Mouse (Mus musculus) heart, adult 2 months (tissue): ENCODE data around the gene Nek8. TPM values are rescaled to one million over a fixed set of nuclear protein-coding genes. Genes with fewer than 3 reads are reported as not detected.

Experiments
- DNase-seq, 2 experiments: peaks; one replicate each; pipeline ENCODE4 v3.0.0; 2021
- H3K27ac ChIP-seq: fragments of 200-600 bp; 2 replicates; pipeline ENCODE4 v1.8.1; 2022
- H3K27me3 ChIP-seq: fragments of 200-500 bp; 2 replicates; pipeline ENCODE4 v1.6.1; 2012; ENCODE audit warnings: mild to moderate bottlenecking, low read length, inconsistent platforms, mixed read lengths; ENCODE audit not compliant: control insufficient read depth, insufficient read depth
- H3K36me3 ChIP-seq: fragments of 200-500 bp; 2 replicates; pipeline ENCODE4 v1.6.1; 2012; ENCODE audit warnings: low read length, inconsistent platforms; ENCODE audit not compliant: control insufficient read depth, insufficient read depth
- H3K4me1 ChIP-seq: fragments of 200-500 bp; 2 replicates; pipeline ENCODE4 v1.6.1; 2011; ENCODE audit warnings: low read length; ENCODE audit not compliant: control insufficient read depth, insufficient read depth
- H3K4me3 ChIP-seq: fragments of 200-600 bp; 2 replicates; pipeline ENCODE4 v1.8.1; 2022
- H3K79me2 ChIP-seq: fragments of 200-500 bp; replicated peaks from 2 replicates; pipeline ENCODE4 v1.6.1; 2012; ENCODE audit warnings: mild to moderate bottlenecking, inconsistent platforms, low read length, moderate library complexity, mixed read lengths; ENCODE audit not compliant: control insufficient read depth, insufficient read depth
- H3K9ac ChIP-seq: fragments of 200-500 bp; 2 replicates; pipeline ENCODE4 v1.6.1; 2012; ENCODE audit warnings: low read depth, mild to moderate bottlenecking, control low read depth, inconsistent platforms, low read length, mixed read lengths
- CTCF ChIP-seq: fragments of 200-600 bp; IDR thresholded peaks from 2 replicates; pipeline ENCODE4 v1.8.1; 2022; ENCODE audit warnings: antibody characterized with exemption, mild to moderate bottlenecking, moderate library complexity
- EP300 ChIP-seq: fragments of 200-500 bp; IDR thresholded peaks from 2 replicates; pipeline ENCODE4 v1.6.1; 2011; ENCODE audit warnings: low read depth, low read length, control low read depth; ENCODE audit not compliant: insufficient read depth
- POLR2A ChIP-seq: fragments of 200-500 bp; IDR thresholded peaks from 2 replicates; pipeline ENCODE4 v1.6.1; 2011; ENCODE audit warnings: mild to moderate bottlenecking, low read depth, low read length, control low read depth; ENCODE audit not compliant: insufficient read depth
- WGBS: fragments of 180-500 bp; shearing (Covaris S2); methylation state at CpG from one replicate; pipeline ENCODE4 v1.1.7; 2018; 5-methylcytosine and 5-hydroxymethylcytosine counted together
- intact Hi-C: fragments of 180-260 bp; cut with DNase I; formaldehyde crosslinking; loops from one replicate; pipeline ENCODE4 v1.15.1; 2025
- microRNA-seq, 2 experiments: library from miRNA; unstranded; fragments of <30 nt; microRNA quantifications; one replicate each; pipeline ENCODE4 v1.2.0; 2021
- polyA plus RNA-seq: library from polyadenylated mRNA; depleted of rRNA; stranded (reverse); fragments of >200 nt; gene quantifications from 2 replicates; pipeline ENCODE4 v1.2.3, GENCODE M21; 2012; rRNA removed
- total RNA-seq, 2 experiments: library from RNA; stranded (reverse); gene quantifications; 2 replicates each; pipeline ENCODE4 v1.2.3; 2021

The Nek8 gene
- total and polyA plus RNA-seq, 3 experiments, result 1.6 to 7.0 (median 2.5) TPM

DNA sequence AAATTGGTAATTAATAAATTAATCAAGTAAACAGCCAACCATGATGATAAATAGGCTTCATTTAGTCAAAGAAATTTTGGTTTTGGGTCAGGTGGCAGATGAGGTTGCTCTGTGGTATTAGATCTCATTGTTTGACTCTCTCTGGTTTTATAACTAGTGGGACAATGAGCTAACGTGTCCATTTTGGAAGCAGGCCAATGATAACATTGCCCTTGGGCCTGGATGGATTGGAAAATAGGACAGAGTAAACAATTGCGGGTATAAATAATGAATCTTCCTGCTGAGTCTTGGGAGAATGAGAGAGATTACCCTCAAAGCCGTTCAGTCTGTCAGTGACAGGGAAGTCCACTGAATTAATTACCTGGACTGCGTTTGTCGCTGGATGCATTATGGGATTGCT, 55.3 kb downstream of the Nek8 start:
- Histone ChIP-seq H3K27ac (peak overlapping the region; percentile 36), H3K4me3 (no peak overlapping the region), H3K4me1 (peaks cover 19% of the 10 kb centered on the region), H3K9ac (no peak overlapping the region), H3K27me3 (no peaks in the 10 kb centered on the region), H3K36me3 (peaks cover 26% of the 10 kb centered on the region), H3K79me2 (peaks cover 4% of the 10 kb centered on the region)
- no peak for TF ChIP-seq EP300
- no peak for TF ChIP-seq CTCF
- no peak for TF ChIP-seq POLR2A
- intact Hi-C loops, result no loop called here
- 20% methylated on average over 5 of the region's 5 CpGs for WGBS
- DNase-seq, result no peak

DNA sequence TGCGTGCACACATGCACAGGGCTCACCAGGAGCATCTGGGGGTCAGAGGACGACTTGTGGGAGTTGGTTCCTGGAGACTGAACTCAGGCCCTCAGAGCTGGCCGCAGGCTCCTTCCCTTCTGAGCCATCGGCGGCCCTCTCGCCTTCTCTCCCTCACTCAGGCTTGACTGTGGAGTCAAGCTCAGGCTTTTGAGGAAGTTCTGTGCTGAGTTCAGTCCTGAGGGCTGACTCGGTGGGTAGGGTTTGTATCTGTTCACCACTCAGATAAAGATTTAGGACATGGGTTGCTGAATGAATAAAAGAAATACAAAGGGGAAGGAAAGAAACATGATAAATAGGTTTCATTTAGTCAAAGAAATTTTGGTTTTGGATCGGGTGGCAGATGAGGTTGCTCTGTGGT, 56.6 kb downstream of the Nek8 start:
- H3K27ac ChIP-seq, result no peak overlapping the region; the same call in 1 of the 2 replicates
- H3K4me1 ChIP-seq, result peaks cover 17% of the 10 kb centered on the region
- WGBS, result 23% methylated on average over 8 of the region's 8 CpGs
- no peak overlapping the region for H3K4me3 ChIP-seq
- H3K79me2 ChIP-seq, result peaks cover 7% of the 10 kb centered on the region
- peaks cover 26% of the 10 kb centered on the region for H3K36me3 ChIP-seq
- H3K9ac ChIP-seq, result peak overlapping the region; percentile 28; the same call in 1 of the 2 replicates
- TF ChIP-seq POLR2A (no peak), CTCF (no peak), EP300 (no peak)
- H3K27me3 ChIP-seq, result no peaks in the 10 kb centered on the region
- DNase-seq, result no peak
- intact Hi-C loops, result no loop called here

DNA sequence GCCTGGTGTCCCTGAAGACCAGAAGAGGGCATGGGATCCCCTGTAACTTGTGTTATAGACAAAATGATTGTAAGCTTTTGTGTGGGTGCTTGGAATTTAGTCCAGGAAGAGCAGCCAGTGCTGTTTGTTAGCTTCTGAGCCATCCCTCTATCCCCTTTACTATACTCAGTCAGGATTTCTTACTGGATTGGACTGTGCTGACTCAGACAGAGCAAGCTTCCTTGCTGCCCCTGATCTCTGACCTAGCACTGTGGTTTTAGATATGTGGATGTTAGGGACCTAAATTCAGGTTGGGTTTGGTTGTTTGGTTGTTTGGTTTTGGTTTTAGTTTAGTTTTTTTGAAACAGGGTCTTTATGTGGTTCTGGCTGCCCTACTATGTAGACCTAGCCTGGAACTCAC, 58.0 kb downstream of the Nek8 start:
- Histone ChIP-seq H3K4me3 (no peak overlapping the region), H3K27ac (no peak overlapping the region), H3K4me1 (peaks cover 19% of the 10 kb centered on the region), H3K36me3 (peaks cover 27% of the 10 kb centered on the region), H3K79me2 (peaks cover 7% of the 10 kb centered on the region), H3K27me3 (no peaks in the 10 kb centered on the region), H3K9ac (no peak overlapping the region)
- TF ChIP-seq CTCF (no peak), EP300 (no peak), POLR2A (no peak)
- intact Hi-C loops, result no loop called here
- DNase-seq, result no peak

DNA sequence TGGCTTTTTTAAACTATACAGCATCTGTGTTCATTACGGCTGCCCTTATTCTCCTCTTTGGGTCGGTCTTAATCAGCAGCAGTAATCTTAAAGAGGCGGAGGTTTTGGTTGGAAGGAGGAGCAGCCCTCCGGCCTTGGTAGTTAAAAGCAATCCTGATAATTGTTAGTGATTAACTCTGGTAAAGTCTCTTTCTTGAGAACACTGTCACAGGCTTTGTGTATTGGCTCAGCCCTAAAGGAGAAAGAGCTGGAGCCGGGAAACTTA, 60.4 kb downstream of the Nek8 start:
- peaks cover 23% of the 10 kb centered on the region for H3K36me3 ChIP-seq
- WGBS, result 37% methylated on average over 5 of the region's 5 CpGs
- H3K9ac ChIP-seq, result peak overlapping the region; percentile 79; the same call in 1 of the 2 replicates
- no peaks in the 10 kb centered on the region for H3K27me3 ChIP-seq
- no peak overlapping the region for H3K4me3 ChIP-seq
- DNase-seq, result no peak
- intact Hi-C loops, result loop anchor here (2.0 kb wide), 1 partner anchor 19 kb away; no protein-coding TSS in a partner anchor
- peaks cover 7% of the 10 kb centered on the region for H3K79me2 ChIP-seq
- H3K4me1 ChIP-seq, result peaks cover 12% of the 10 kb centered on the region
- no peak for TF ChIP-seq EP300
- TF ChIP-seq CTCF, result no peak
- TF ChIP-seq POLR2A, result no peak
- no peak overlapping the region; the same call in 1 of the 2 replicates for H3K27ac ChIP-seq

Small RNAs within 50 kb of the gene (microRNA-seq; reads per million reads assigned to microRNA genes)
- gene Mir7653, result 0.77 to 1.1 reads per million in 2 experiments

Other genes with a start within 250 kb of the Nek8 start
- under 1 TPM; 0.68 to 0.80 TPM for gene Sez6, start 245.9 kb downstream of the Nek8 start, total RNA-seq
- gene Sez6, start 245.9 kb downstream of the Nek8 start, polyA plus RNA-seq, result 0.59 and 0.70 TPM in 2 replicates
- 10 to 100 TPM; 23.6 to 30.5 TPM for gene Phf12, start 193.9 kb downstream of the Nek8 start, total RNA-seq
- 22.3 and 25.3 TPM in 2 replicates for gene Phf12, start 193.9 kb downstream of the Nek8 start, polyA plus RNA-seq
- gene Dhrs13, start 144.4 kb downstream of the Nek8 start, total RNA-seq, result 1 to 10 TPM; 4.0 to 4.8 TPM
- 3.5 and 4.7 TPM in 2 replicates for gene Dhrs13, start 144.4 kb downstream of the Nek8 start, polyA plus RNA-seq
- gene Flot2, start 138.7 kb downstream of the Nek8 start, total RNA-seq, result 10 to 100 TPM; 51.7 to 59.9 TPM
- gene Flot2, start 138.7 kb downstream of the Nek8 start, polyA plus RNA-seq, result 118 and 172 TPM in 2 replicates
- gene Eral1, start 96.3 kb downstream of the Nek8 start, total RNA-seq, result 10 to 100 TPM; 25.0 to 28.2 TPM
- 34.9 and 42.4 TPM in 2 replicates for gene Eral1, start 96.3 kb downstream of the Nek8 start, polyA plus RNA-seq
- 10 to 100 TPM; 10.4 to 11.4 TPM for gene Fam222b, start 82.0 kb downstream of the Nek8 start, total RNA-seq
- 11.9 and 12.6 TPM in 2 replicates for gene Fam222b, start 82.0 kb downstream of the Nek8 start, polyA plus RNA-seq
- gene Traf4, start 11.1 kb downstream of the Nek8 start, total RNA-seq, result 1 to 10 TPM; 3.7 to 6.0 TPM
- gene Traf4, start 11.1 kb downstream of the Nek8 start, polyA plus RNA-seq, result 11.2 and 13.4 TPM in 2 replicates
- gene Tlcd1, start within 50 bp of the Nek8 start, total RNA-seq, result 1 to 10 TPM; 5.4 to 5.7 TPM
- 15.7 and 17.3 TPM in 2 replicates for gene Tlcd1, start within 50 bp of the Nek8 start, polyA plus RNA-seq
- gene Rpl23a, start 6.9 kb upstream of the Nek8 start, total RNA-seq, result 100 to 1,000 TPM; 801 to 911 TPM
- 155 and 253 TPM in 2 replicates for gene Rpl23a, start 6.9 kb upstream of the Nek8 start, polyA plus RNA-seq
- 1 to 10 TPM; 8.2 to 9.8 TPM for gene Rab34, start 11.8 kb upstream of the Nek8 start, total RNA-seq
- 17.2 and 17.5 TPM in 2 replicates for gene Rab34, start 11.8 kb upstream of the Nek8 start, polyA plus RNA-seq
- under 1 TPM; 0.70 to 0.75 TPM for gene Proca1, start 16.7 kb upstream of the Nek8 start, total RNA-seq
- gene Proca1, start 16.7 kb upstream of the Nek8 start, polyA plus RNA-seq, result 0.26 and 0.80 TPM in 2 replicates
- 10 to 100 TPM; 46.5 to 52.5 TPM for gene Sdf2, start 69.1 kb upstream of the Nek8 start, total RNA-seq
- 71.9 and 91.9 TPM in 2 replicates for gene Sdf2, start 69.1 kb upstream of the Nek8 start, polyA plus RNA-seq
- gene Supt6, start 69.3 kb upstream of the Nek8 start, total RNA-seq, result 10 to 100 TPM; 29.5 to 32.1 TPM
- 12.2 and 13.1 TPM in 2 replicates for gene Supt6, start 69.3 kb upstream of the Nek8 start, polyA plus RNA-seq
- gene 2610507B11Rik, start 85.1 kb upstream of the Nek8 start, total RNA-seq, result 100 to 1,000 TPM; 173 to 209 TPM
- 74.7 and 141 TPM in 2 replicates for gene 2610507B11Rik, start 85.1 kb upstream of the Nek8 start, polyA plus RNA-seq
- gene BC030499, start 114.2 kb upstream of the Nek8 start, total RNA-seq, result under 1 TPM; 0.65 to 0.75 TPM
- gene BC030499, start 114.2 kb upstream of the Nek8 start, polyA plus RNA-seq, result 0.37 and 0.88 TPM in 2 replicates
- under 1 TPM; 0.27 to 0.42 TPM for gene Spag5, start 124.9 kb upstream of the Nek8 start, total RNA-seq
- 0.64 and 0.94 TPM in 2 replicates for gene Spag5, start 124.9 kb upstream of the Nek8 start, polyA plus RNA-seq
- gene Aldoc, start 146.3 kb upstream of the Nek8 start, total RNA-seq, result under 1 TPM; 0.73 to 0.80 TPM
- 0.45 and 0.56 TPM in 2 replicates for gene Aldoc, start 146.3 kb upstream of the Nek8 start, polyA plus RNA-seq
- 10 to 100 TPM; 20.7 to 25.4 TPM for gene Pigs, start 151.7 kb upstream of the Nek8 start, total RNA-seq
- 39.7 and 47.1 TPM in 2 replicates for gene Pigs, start 151.7 kb upstream of the Nek8 start, polyA plus RNA-seq
- gene Unc119, start 166.8 kb upstream of the Nek8 start, total RNA-seq, result 1 to 10 TPM; 4.6 to 4.9 TPM
- 16.8 and 17.8 TPM in 2 replicates for gene Unc119, start 166.8 kb upstream of the Nek8 start, polyA plus RNA-seq
- not detected for gene Foxn1, start 209.9 kb upstream of the Nek8 start, total RNA-seq
- gene Foxn1, start 209.9 kb upstream of the Nek8 start, polyA plus RNA-seq, result not detected in 2 replicates
- gene Slc13a2, start 245.5 kb upstream of the Nek8 start, total RNA-seq, result not detected
- gene Slc13a2, start 245.5 kb upstream of the Nek8 start, polyA plus RNA-seq, result 0.23 TPM in 1 of 2 replicates, not detected in the other